Mouse (Mus musculus) bone marrow, adult 2 months (tissue): ENCODE measurements around the gene Phxr2.

ENCODE experiments used
- CTCF ChIP-seq: fragments of 200-500 bp; IDR thresholded peaks from 2 replicates; pipeline ENCODE4 v1.5.1; 2011; ENCODE audit warnings: low read length, control low read depth; ENCODE audit not compliant: control insufficient read depth, insufficient read depth
- POLR2A ChIP-seq: fragments of 200-500 bp; IDR thresholded peaks from 2 replicates; pipeline ENCODE4 v1.6.1; 2011; ENCODE audit warnings: low read depth, mild to moderate bottlenecking, control low read depth, low read length, borderline replicate concordance; ENCODE audit not compliant: control insufficient read depth

DNA sequence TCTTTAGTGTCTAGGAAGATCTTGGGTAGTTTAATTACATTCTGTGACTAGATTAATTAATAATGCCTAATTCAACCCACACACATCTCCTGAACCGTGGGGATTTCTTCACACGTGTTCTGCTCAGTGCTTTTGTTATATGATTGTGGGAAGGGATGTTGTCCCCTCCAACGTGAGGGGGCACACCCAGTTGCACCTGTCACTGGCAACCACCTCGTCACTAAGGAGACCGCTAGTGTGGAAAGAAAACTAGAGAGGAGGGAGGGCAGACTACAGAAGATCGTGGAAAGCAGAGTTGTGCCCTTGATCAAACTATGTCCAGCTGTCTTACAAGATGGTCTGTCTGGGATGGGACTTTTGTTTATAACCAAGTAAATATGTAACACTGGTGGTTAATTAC lies 40.1 kb downstream of the Phxr2 start:
- TF ChIP-seq POLR2A (no peak), CTCF (no peak)
